Mouse (Mus musculus) cortical plate, adult 2 months (tissue): Measurements from ENCODE around the gene Msh4.

Source experiments
- CTCF ChIP-seq: fragments of 200-500 bp; IDR thresholded peaks from 2 replicates; pipeline ENCODE4 v1.5.1; 2011; ENCODE audit warnings: mild to moderate bottlenecking, control low read depth, low read length; ENCODE audit not compliant: insufficient read depth; ENCODE audit errors: extremely low read depth
- POLR2A ChIP-seq: fragments of 200-500 bp; IDR thresholded peaks from 2 replicates; pipeline ENCODE4 v1.6.1; 2011; ENCODE audit warnings: mild to moderate bottlenecking, low read length, control low read depth; ENCODE audit not compliant: insufficient read depth; ENCODE audit errors: extremely low read depth

DNA sequence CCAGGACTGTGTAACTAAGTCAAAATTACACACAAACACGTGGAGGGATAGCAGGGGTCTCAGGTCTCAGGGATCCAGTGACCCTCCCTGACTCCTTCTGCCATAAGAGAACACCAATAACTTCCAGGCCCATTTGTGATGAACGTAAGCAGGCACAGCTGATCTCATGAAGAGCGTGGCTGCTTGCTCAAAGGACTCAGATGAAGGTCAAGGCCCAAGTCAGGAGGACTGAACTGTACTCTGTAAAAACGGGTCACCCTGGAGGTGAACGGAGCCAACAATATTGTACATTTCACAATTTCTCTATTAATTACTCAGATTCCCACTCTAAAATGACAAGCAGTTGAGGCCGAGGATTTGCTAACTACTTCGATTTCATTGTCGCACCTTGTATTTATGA is 91.9 kb downstream of the Msh4 start:
- TF ChIP-seq POLR2A (no peak), CTCF (no peak)
